Comparison of ENCODE assay signal across 27 mouse cellular contexts in genomic region chr5:49188236-49188635, GRCm38 (mm10).
DNase-seq lines count a peak whose midpoint lies in the region.
"Had no signal": no experiment of that assay in that cellular context is flagged by ENCODE, and none has a peak within 500 bp of the region (broad histone marks: within the 10 kb centered on the region; RNA-seq: fewer than 3 reads in every experiment).

No protein-coding gene starts in this region.

- WGBS in limb, embryonic 10.5 days = 88% methylated on average over 1 of the region's 1 CpGs

- intact Hi-C loops in left cerebral cortex, postnatal 4 days (cut with DNase I) = no loop called here

- peak; percentile 57 for DNase-seq in left cerebral cortex, postnatal 4 days
- no peak for DNase-seq in left cerebral cortex, adult 9 months (ENCODE audit: low spot score in 2 of 2)
- DNase-seq in cerebellum, adult 11-12 months = peak; percentile 59
- DNase-seq in cerebellum, adult 9-10 months = peak; percentile 65
- DNase-seq in cerebellum, postnatal 36 days = peak; percentile 57 to 63
- no peak for DNase-seq in limb, embryonic 10.5 days (ENCODE audit: low spot score)
- no peak for DNase-seq in thymus, postnatal 36 days
- DNase-seq: adrenal gland, adult 2 months; B cell, adult 2 months; forebrain, postnatal 0 days; gastrocnemius, postnatal 10 days; heart, postnatal 14 days; kidney, adult 2 months; kidney, postnatal 36 days; liver; lung, adult 2 months; lung, postnatal 14 days; right cerebral cortex, postnatal 25 days; thymus, postnatal 25 days had no signal

- H3K27ac ChIP-seq in limb, embryonic 10.5 days = no peak overlapping the region
- H3K27ac ChIP-seq: forebrain, embryonic 12.5 days; hindbrain, embryonic 15.5 days; intestine, embryonic 15.5 days; layer of hippocampus, adult 2 months; liver, embryonic 14.5 days; midbrain, embryonic 10.5 days; stomach, embryonic 15.5 days had no signal

- no peaks in the 10 kb centered on the region for H3K4me1 ChIP-seq in limb, embryonic 10.5 days
- H3K4me1 ChIP-seq: forebrain, embryonic 12.5 days; hindbrain, embryonic 15.5 days; intestine, embryonic 15.5 days; midbrain, embryonic 10.5 days; stomach, embryonic 15.5 days had no signal

- H3K36me3 ChIP-seq in limb, embryonic 10.5 days = no peaks in the 10 kb centered on the region
- H3K36me3 ChIP-seq: forebrain, embryonic 12.5 days; hindbrain, embryonic 15.5 days; intestine, embryonic 15.5 days; midbrain, embryonic 10.5 days; stomach, embryonic 15.5 days had no signal

- H3K27me3 ChIP-seq in limb, embryonic 10.5 days (ENCODE audit: low read depth, poor library complexity, severe bottlenecking) = no peaks in the 10 kb centered on the region
- H3K27me3 ChIP-seq: forebrain, embryonic 12.5 days; hindbrain, embryonic 15.5 days; intestine, embryonic 15.5 days; stomach, embryonic 15.5 days had no signal

- H3K9me3 ChIP-seq in limb, embryonic 10.5 days (replicated peaks) = no peaks in the 10 kb centered on the region
- H3K9me3 ChIP-seq: forebrain, embryonic 12.5 days; hindbrain, embryonic 15.5 days; intestine, embryonic 15.5 days; midbrain, embryonic 10.5 days; stomach, embryonic 15.5 days had no signal

- H3K4me3 ChIP-seq in limb, embryonic 10.5 days = no peak overlapping the region
- H3K4me3 ChIP-seq: erythroblast, embryonic 14.5 days; forebrain, embryonic 12.5 days; hindbrain, embryonic 15.5 days; intestine, embryonic 15.5 days; layer of hippocampus, adult 2 months; midbrain, embryonic 10.5 days; stomach, embryonic 15.5 days had no signal

Comparison
In these comparisons a context has a peak if more than half of its experiments do, and no peak if none do; other contexts are left out.
1. DNase-seq: peak in left cerebral cortex, postnatal 4 days (single experiment), cerebellum, adult 11-12 months (single experiment), cerebellum, adult 9-10 months (single experiment) and cerebellum, postnatal 36 days (2 of 2); none in left cerebral cortex, adult 9 months (0 of 2), limb, embryonic 10.5 days (single experiment) and thymus, postnatal 36 days (0 of 2).